Mouse (Mus musculus): ENCODE data around the gene Xlr5a.
"Not testable (repeated sequence)": the region's sequence is repeated elsewhere in the genome, so short reads cannot be mapped to it uniquely, and the experiment has no call there.

Xlr5a gene

GRCm38 (mm10) chrX:73292876-73293275 is at the start of gene Xlr5a, which contains the start of gene Xlr5c:
Gene Xlr5a, minus strand, starts transcription at chrX:73292976.
Gene Xlr5c, minus strand, starts transcription at chrX:73292976.
- DNase-seq (ENCODE audit: low spot score in 2 of 2), result not testable (repeated sequence)

DNA sequence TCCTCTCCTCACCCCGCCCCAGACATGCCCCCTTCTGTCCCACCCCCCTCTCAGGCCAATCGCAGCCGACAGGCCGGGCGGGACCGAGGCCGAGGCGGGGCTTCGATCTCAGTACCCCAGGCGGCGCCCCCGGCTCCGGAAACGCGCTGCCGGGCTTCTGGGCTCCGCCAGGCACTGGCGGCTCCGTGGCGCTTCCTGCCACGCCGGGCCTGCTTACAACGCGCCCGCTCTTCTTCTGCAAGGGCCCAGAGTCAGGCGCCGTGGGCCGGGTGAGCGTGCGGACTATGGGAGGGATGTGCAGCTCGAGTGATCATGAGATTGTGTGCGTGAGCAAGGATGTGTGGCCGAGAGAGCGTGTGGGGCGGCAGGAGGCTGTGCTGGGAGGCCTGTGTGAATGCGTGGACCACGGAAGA is 49.7 kb upstream of the Xlr5a start, which contains the start of gene Zfp275:
TSS of gene Zfp275 (plus strand) at position 139 of the 413 bp plus-strand sequence.
- peak; percentile 78 for DNase-seq (ENCODE audit: low spot score in 2 of 2)

GRCm38 (mm10) chrX:73342068-73342467 is 49.3 kb upstream of the Xlr5a start:
- DNase-seq (ENCODE audit: low spot score in 2 of 2), result no peak

GRCm38 (mm10) chrX:73341473-73341872 is 48.7 kb upstream of the Xlr5a start:
- DNase-seq (ENCODE audit: low spot score in 2 of 2), result no peak

- DNase-seq (ENCODE audit: low spot score in 2 of 2), result no peak
Measured at GRCm38 (mm10) chrX:73336740-73337139, 44.0 kb upstream of the Xlr5a start, which contains the start of gene Gm45015. Gene Gm45015, minus strand, starts transcription at chrX:73336840.

GRCm38 (mm10) chrX:73333548-73333947 is 40.8 kb upstream of the Xlr5a start:
- no peak for DNase-seq (ENCODE audit: low spot score in 2 of 2)

DNA sequence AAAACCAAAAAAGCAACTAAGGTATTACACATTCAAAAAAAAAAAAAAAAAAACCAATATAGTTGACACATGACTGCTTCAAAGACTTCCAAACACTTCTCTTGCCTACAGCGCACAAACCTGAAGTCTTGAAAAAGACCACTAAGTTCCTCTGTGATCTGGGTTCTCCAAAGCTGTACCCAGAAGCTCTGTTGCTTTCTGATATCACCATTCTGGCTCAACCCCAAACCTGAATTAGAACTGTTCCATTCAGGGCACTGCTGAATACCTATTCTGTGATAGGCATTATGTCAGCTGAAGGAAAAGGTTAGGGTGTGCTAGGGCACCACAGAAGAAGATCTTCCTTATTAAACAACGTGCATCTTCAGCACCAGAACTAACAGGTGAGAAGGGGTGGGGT is 34.4 kb upstream of the Xlr5a start:
- no peak for DNase-seq (ENCODE audit: low spot score in 2 of 2)

DNA sequence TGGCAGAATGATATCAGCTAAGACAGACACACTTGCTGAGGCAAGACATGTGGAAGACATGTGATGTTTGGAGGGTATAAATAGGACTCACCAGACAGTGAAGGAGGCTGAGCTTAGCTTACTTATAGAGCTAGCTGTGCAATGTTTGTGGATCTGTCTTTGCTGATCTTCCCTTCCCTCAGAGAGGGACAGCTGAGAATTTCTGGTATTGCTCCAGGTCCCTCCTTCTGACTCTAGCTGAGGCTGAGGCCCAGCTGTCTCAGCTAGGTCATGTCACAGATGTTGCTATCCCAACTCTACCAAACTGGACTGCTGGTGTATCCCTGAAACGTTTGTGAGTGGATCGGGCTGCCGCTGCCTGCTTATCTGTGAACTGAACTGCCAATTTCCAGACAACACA is 28.3 kb upstream of the Xlr5a start:
- DNase-seq (ENCODE audit: low spot score in 2 of 2), result no peak

GRCm38 (mm10) chrX:73312522-73312921 is 19.7 kb upstream of the Xlr5a start:
- peak in 1 of 2 experiments; percentile 38 for DNase-seq (ENCODE audit: low spot score in 2 of 2)

DNA sequence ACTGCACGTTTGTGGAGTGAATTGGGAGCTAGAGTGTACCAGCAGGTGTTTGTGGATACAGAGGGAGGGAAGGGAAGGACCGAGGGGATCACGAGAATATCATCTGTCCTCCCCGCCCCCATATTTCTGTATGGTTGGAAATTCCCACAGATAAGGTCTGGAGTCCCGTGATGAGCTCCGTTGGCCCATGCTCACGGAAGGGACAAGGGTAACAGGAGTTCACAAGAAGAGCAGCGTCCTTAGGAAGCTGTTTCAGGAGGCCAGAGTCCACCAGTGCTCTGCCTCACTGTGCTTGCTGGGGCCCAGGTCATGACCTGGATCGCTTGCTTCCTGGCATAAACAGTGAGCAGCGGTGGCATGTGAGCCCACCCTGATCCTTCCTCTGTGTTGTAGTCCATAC is 3.0 kb upstream of the Xlr5a start:
- not testable (repeated sequence) for DNase-seq (ENCODE audit: low spot score in 2 of 2)

- not testable (repeated sequence) for DNase-seq (ENCODE audit: low spot score in 2 of 2)
Measured at GRCm38 (mm10) chrX:73265270-73265669, 27.5 kb downstream of the Xlr5a start, which contains the start of gene Xlr3c. Gene Xlr3c, minus strand, starts transcription at chrX:73265390.

DNA sequence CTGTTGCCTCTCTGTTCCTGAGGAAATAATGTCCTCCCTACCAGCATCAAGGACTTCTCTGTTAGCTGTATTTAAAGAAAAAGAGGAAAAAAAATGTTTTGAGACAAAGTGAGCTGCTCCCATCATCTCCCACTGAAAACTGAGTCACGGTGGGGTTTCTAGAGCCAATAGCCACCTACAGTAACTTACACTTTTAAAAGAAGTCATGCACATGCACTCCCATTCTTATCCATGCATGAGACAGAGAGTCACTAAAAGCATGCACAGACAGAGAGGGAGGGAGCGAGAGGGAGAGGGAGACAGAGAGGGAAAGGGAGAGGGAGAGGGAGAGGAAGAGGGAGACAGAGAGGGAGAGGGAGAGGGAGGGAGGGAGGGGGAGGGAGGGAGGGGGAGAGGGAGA is 30.3 kb downstream of the Xlr5a start:
- not testable (repeated sequence) for DNase-seq (ENCODE audit: low spot score in 2 of 2)

- DNase-seq (ENCODE audit: low spot score in 2 of 2), result peak in 1 of 2 experiments; percentile 32
Measured at GRCm38 (mm10) chrX:73242821-73243325, 49.9 kb downstream of the Xlr5a start, which contains the start of gene Xlr4c. Gene Xlr4c, minus strand, starts transcription at chrX:73243130.

GRCm38 (mm10) chrX:73229288-73229687 is 63.5 kb downstream of the Xlr5a start:
- DNase-seq (ENCODE audit: low spot score in 2 of 2), result no peak

DNA sequence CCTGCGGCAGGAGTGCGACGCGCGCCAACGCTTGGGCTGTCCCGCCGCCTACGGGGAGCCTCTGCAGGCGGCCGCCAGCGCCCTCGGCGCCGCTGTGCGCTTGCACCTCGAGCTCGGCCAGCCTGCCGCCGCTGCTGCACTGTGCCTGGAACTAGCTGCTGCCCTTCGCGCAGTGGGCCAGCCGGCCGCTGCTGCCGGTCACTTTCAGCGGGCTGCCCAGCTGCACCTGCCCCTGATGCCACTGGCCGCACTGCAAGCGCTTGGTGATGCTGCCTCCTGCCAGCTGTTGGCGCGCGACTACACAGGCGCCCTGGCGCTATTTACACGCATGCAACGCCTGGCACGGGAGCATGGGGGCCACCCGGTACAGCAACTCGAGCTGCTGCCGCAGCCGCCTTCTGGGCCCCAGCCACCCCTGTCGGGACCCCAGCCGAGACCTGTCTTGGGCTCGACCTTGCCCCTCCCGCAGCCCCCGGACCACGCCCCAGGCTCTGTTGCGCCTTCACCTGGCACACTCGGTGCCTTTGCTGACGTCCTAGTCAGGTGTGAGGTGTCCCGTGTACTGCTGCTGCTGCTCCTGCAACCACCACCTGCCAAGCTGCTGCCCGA is 64.1 kb downstream of the Xlr5a start:
- peak; percentile 58 to 65 for DNase-seq (ENCODE audit: low spot score in 2 of 2)

DNA sequence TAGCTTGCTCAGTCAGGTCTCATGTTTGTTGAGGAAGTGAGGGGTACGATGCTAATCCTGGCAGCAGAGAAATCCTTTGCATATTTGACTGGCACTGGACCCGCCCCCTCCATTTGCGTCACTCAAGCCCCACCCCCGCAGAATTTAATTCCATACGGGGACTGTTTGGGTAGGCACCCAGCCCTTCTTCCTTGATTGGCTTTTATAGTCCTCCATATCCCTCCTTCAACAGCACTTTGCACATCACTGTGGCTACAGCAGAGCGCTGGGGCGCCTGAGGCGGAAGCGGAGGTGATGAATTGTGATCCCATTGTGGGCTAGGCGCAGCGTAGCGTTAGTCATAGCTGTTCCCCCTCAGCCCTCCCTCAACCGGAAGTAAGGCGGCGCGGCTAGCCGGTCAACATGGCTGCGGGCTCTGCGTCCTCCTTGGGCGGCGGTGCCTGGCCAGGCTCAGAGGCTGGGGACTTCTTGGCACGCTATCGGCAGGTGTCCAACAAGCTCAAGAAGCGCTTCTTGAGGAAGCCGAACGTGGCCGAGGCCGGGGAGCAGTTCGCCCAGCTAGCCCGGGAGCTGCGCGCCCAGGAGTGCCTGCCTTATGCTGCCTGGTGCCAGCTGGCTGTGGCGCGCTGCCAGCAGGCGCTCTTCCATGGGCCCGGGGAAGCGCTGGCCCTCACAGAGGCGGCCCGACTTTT is 64.7 kb downstream of the Xlr5a start, which contains the start of gene F8a:
TSS of gene F8a (plus strand) at position 378 of the 692 bp plus-strand sequence.
- DNase-seq (ENCODE audit: low spot score in 2 of 2), result peak; percentile 63 to 71

GRCm38 (mm10) chrX:73225365-73225764 is 67.4 kb downstream of the Xlr5a start:
- DNase-seq (ENCODE audit: low spot score in 2 of 2), result no peak

DNA sequence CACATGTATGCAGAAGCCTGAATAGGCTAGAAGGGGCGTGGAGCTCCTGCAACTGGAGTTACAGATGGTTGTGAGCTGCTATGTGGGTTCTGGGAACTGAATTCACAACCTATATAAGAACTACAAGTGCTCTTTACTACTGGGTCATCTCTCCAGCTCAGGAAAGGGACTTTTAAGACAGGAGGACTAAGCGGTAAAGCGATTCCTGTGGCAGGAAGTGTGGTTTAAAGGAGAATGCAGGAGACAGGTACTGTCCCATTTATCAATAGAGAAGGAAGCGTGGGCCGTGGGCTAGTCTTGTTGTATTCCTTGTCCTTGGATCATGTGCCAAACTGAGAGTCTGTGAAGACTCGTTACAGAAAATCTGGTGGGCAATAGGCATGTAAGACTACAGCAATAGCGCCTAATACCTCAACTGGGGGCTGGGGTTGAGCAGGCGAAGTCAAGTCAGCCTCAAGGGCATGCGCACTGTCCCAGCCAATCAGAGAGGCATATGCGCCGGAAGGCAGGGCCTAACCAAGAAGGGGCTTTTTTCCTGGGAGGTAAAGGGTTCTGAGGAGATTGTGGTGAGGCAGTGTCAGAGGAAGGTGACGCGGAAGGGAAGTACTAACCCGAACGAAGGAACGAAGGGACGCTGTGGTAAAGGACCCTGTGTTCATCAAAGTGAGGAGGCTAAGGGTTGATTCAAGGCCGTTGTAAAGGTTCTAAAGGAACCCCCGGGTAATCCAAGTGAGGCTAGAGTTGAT is 78.8 kb downstream of the Xlr5a start, which contains the start of gene Xlr4b:
TSS of gene Xlr4b (plus strand) at position 515 of the 746 bp plus-strand sequence.
- DNase-seq (ENCODE audit: low spot score in 2 of 2), result not testable (repeated sequence)

DNA sequence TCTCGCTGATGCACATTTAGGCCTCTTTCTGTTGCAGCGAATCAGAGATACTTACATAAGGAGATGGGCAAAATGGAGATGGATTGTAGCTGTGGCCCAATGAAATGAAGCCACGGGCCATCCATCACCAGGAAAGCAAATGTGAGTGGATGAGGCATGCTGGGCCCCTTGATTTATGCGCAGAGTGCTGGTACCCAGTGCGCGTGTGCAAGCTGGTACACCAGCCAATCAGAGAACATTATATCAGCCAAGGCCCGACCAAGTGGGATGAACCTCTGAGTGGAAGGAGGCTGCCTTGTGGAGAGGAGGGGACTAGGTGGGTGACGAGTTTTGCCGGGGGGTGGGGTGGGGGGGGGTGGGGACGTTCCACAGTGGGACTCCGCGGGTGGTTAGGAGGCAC is 100.8 kb downstream of the Xlr5a start, which contains the start of gene Xlr3b:
TSS of gene Xlr3b (plus strand) at position 274 of the 400 bp plus-strand sequence.
- not testable (repeated sequence) for DNase-seq (ENCODE audit: low spot score in 2 of 2)

GRCm38 (mm10) chrX:73176889-73177288 is 115.9 kb downstream of the Xlr5a start, which contains the start of gene Spin2d:
Gene Spin2d, minus strand, starts transcription at chrX:73176989.
- not testable (repeated sequence) for DNase-seq (ENCODE audit: low spot score in 2 of 2)

- not testable (repeated sequence) for DNase-seq (ENCODE audit: low spot score in 2 of 2)
Measured at GRCm38 (mm10) chrX:73149350-73149749, 143.4 kb downstream of the Xlr5a start, which contains the start of gene DXBay18. Gene DXBay18, minus strand, starts transcription at chrX:73149450.

All from thymus, postnatal 10 days (tissue).